Mouse (Mus musculus): ENCODE results near the gene Nxpe2. TPM values are rescaled to one million over a fixed set of nuclear protein-coding genes. Genes with fewer than 3 reads are reported as not detected.

Nxpe2 gene
- 0.43 and 0.60 TPM in 2 replicates for polyA plus RNA-seq (2014; fragmentation: Nextera tagmentation; extraction: Ambion mirVana)

GRCm38 (mm10) chr9:48353148-48353698 lies at the start of gene Nxpe2:
TSS of gene Nxpe2 (minus strand) at chr9:48353454.
- H3K9me3 ChIP-seq (ENCODE audit: control insufficient read depth, low read length), result no peaks in the 10 kb centered on the region
- 67% methylated on average over 2 of the region's 2 CpGs for WGBS
- no peaks in the 10 kb centered on the region for H3K27me3 ChIP-seq (replicated peaks; ENCODE audit: control insufficient read depth, insufficient read depth, low read length)
- no peak for ATAC-seq (replicated peaks; ENCODE audit: low FRiP score, low TSS enrichment, low read depth)
- 0 out of 2 replicates have a peak within 1 kb of the TSS, but pooled peaks have one; percentile 22 for H3K27ac ChIP-seq (ENCODE audit: low read depth)
- no peak within 1 kb of the TSS for H3K4me2 ChIP-seq (ENCODE audit: low read length)
- H3K4me1 ChIP-seq (replicated peaks; ENCODE audit: control insufficient read depth, insufficient read depth, low read length), result no peaks in the 10 kb centered on the region
- no peak for DNase-seq (ENCODE audit: low spot score)
- no peaks in the 10 kb centered on the region for H3K36me3 ChIP-seq (ENCODE audit: control insufficient read depth, insufficient read depth, low read length)
- H3K9ac ChIP-seq (ENCODE audit: low read length), result no peak within 1 kb of the TSS
- no peak within 1 kb of the TSS for H3K4me3 ChIP-seq (ENCODE audit: low read depth, low read length)

GRCm38 (mm10) chr9:48389983-48390382 lies 36.7 kb upstream of the Nxpe2 start:
- no peaks in the 10 kb centered on the region for H3K9me3 ChIP-seq (ENCODE audit: control insufficient read depth, low read length)
- ATAC-seq (replicated peaks; ENCODE audit: low FRiP score, low TSS enrichment, low read depth) (no peak), DNase-seq (ENCODE audit: low spot score) (no peak)
- no peak overlapping the region for H3K9ac ChIP-seq (ENCODE audit: low read length)
- WGBS, result 68% methylated on average over 3 of the region's 3 CpGs
- H3K4me3 ChIP-seq (ENCODE audit: low read depth, low read length), result no peak overlapping the region
- H3K4me2 ChIP-seq (ENCODE audit: low read length), result no peak overlapping the region
- H3K27me3 ChIP-seq (replicated peaks; ENCODE audit: control insufficient read depth, insufficient read depth, low read length), result no peaks in the 10 kb centered on the region
- H3K4me1 ChIP-seq (replicated peaks; ENCODE audit: control insufficient read depth, insufficient read depth, low read length), result no peaks in the 10 kb centered on the region
- no peak overlapping the region for H3K27ac ChIP-seq (ENCODE audit: low read depth)
- H3K36me3 ChIP-seq (ENCODE audit: control insufficient read depth, insufficient read depth, low read length), result no peaks in the 10 kb centered on the region

GRCm38 (mm10) chr9:48388451-48388850 lies 35.2 kb upstream of the Nxpe2 start:
- Histone ChIP-seq H3K9me3 (ENCODE audit: control insufficient read depth, low read length) (no peaks in the 10 kb centered on the region), H3K9ac (ENCODE audit: low read length) (no peak overlapping the region), H3K36me3 (ENCODE audit: control insufficient read depth, insufficient read depth, low read length) (no peaks in the 10 kb centered on the region), H3K4me3 (ENCODE audit: low read depth, low read length) (no peak overlapping the region), H3K4me1 (replicated peaks; ENCODE audit: control insufficient read depth, insufficient read depth, low read length) (no peaks in the 10 kb centered on the region), H3K27me3 (replicated peaks; ENCODE audit: control insufficient read depth, insufficient read depth, low read length) (no peaks in the 10 kb centered on the region), H3K27ac (ENCODE audit: low read depth) (no peak overlapping the region), H3K4me2 (ENCODE audit: low read length) (no peak overlapping the region)
- ATAC-seq (replicated peaks; ENCODE audit: low FRiP score, low TSS enrichment, low read depth) (no peak), DNase-seq (ENCODE audit: low spot score) (no peak)
- WGBS, result 52% methylated on average over 4 of the region's 4 CpGs

GRCm38 (mm10) chr9:48374357-48374756 lies 21.1 kb upstream of the Nxpe2 start:
- H3K36me3 ChIP-seq (ENCODE audit: control insufficient read depth, insufficient read depth, low read length), result no peaks in the 10 kb centered on the region
- no peak overlapping the region for H3K9ac ChIP-seq (ENCODE audit: low read length)
- ATAC-seq (replicated peaks; ENCODE audit: low FRiP score, low TSS enrichment, low read depth), result no peak
- no peaks in the 10 kb centered on the region for H3K9me3 ChIP-seq (ENCODE audit: control insufficient read depth, low read length)
- H3K4me3 ChIP-seq (ENCODE audit: low read depth, low read length), result no peak overlapping the region
- DNase-seq (ENCODE audit: low spot score), result no peak
- WGBS, result 60% methylated on average over 2 of the region's 2 CpGs
- no peak overlapping the region for H3K4me2 ChIP-seq (ENCODE audit: low read length)
- H3K27ac ChIP-seq (ENCODE audit: low read depth), result no peak overlapping the region
- no peaks in the 10 kb centered on the region for H3K27me3 ChIP-seq (replicated peaks; ENCODE audit: control insufficient read depth, insufficient read depth, low read length)
- no peaks in the 10 kb centered on the region for H3K4me1 ChIP-seq (replicated peaks; ENCODE audit: control insufficient read depth, insufficient read depth, low read length)

GRCm38 (mm10) chr9:48373232-48373878 lies 20.1 kb upstream of the Nxpe2 start:
- H3K4me3 ChIP-seq (ENCODE audit: low read depth, low read length), result no peak overlapping the region
- DNase-seq (ENCODE audit: low spot score), result no peak
- H3K4me1 ChIP-seq (replicated peaks; ENCODE audit: control insufficient read depth, insufficient read depth, low read length), result no peaks in the 10 kb centered on the region
- no peaks in the 10 kb centered on the region for H3K9me3 ChIP-seq (ENCODE audit: control insufficient read depth, low read length)
- no peak overlapping the region for H3K4me2 ChIP-seq (ENCODE audit: low read length)
- no peak overlapping the region for H3K27ac ChIP-seq (ENCODE audit: low read depth)
- no peaks in the 10 kb centered on the region for H3K36me3 ChIP-seq (ENCODE audit: control insufficient read depth, insufficient read depth, low read length)
- no peak overlapping the region for H3K9ac ChIP-seq (ENCODE audit: low read length)
- 71% methylated on average over 4 of the region's 4 CpGs for WGBS
- ATAC-seq (replicated peaks; ENCODE audit: low FRiP score, low TSS enrichment, low read depth), result no peak
- H3K27me3 ChIP-seq (replicated peaks; ENCODE audit: control insufficient read depth, insufficient read depth, low read length), result no peaks in the 10 kb centered on the region

- ATAC-seq (replicated peaks; ENCODE audit: low FRiP score, low TSS enrichment, low read depth) (no peak), DNase-seq (ENCODE audit: low spot score) (no peak)
- no peaks in the 10 kb centered on the region for H3K4me1 ChIP-seq (replicated peaks; ENCODE audit: control insufficient read depth, insufficient read depth, low read length)
- H3K4me3 ChIP-seq (ENCODE audit: low read depth, low read length), result no peak overlapping the region
- no peak overlapping the region for H3K4me2 ChIP-seq (ENCODE audit: low read length)
- H3K27ac ChIP-seq (ENCODE audit: low read depth), result no peak overlapping the region
- WGBS, result 84% methylated on average over 6 of the region's 6 CpGs
- H3K36me3 ChIP-seq (ENCODE audit: control insufficient read depth, insufficient read depth, low read length), result no peaks in the 10 kb centered on the region
- no peak overlapping the region for H3K9ac ChIP-seq (ENCODE audit: low read length)
- H3K27me3 ChIP-seq (replicated peaks; ENCODE audit: control insufficient read depth, insufficient read depth, low read length), result no peaks in the 10 kb centered on the region
- H3K9me3 ChIP-seq (ENCODE audit: control insufficient read depth, low read length), result no peaks in the 10 kb centered on the region
Observed at GRCm38 (mm10) chr9:48362743-48363142, 9.5 kb upstream of the Nxpe2 start.

GRCm38 (mm10) chr9:48361815-48362631 lies 8.8 kb upstream of the Nxpe2 start:
- no peaks in the 10 kb centered on the region for H3K4me1 ChIP-seq (replicated peaks; ENCODE audit: control insufficient read depth, insufficient read depth, low read length)
- 77% methylated on average over 14 of the region's 14 CpGs for WGBS
- DNase-seq (ENCODE audit: low spot score) (no peak), ATAC-seq (replicated peaks; ENCODE audit: low FRiP score, low TSS enrichment, low read depth) (no peak)
- no peaks in the 10 kb centered on the region for H3K27me3 ChIP-seq (replicated peaks; ENCODE audit: control insufficient read depth, insufficient read depth, low read length)
- H3K4me2 ChIP-seq (ENCODE audit: low read length), result no peak overlapping the region
- no peak overlapping the region for H3K4me3 ChIP-seq (ENCODE audit: low read depth, low read length)
- H3K27ac ChIP-seq (ENCODE audit: low read depth), result no peak overlapping the region
- no peaks in the 10 kb centered on the region for H3K9me3 ChIP-seq (ENCODE audit: control insufficient read depth, low read length)
- H3K36me3 ChIP-seq (ENCODE audit: control insufficient read depth, insufficient read depth, low read length), result no peaks in the 10 kb centered on the region
- no peak overlapping the region for H3K9ac ChIP-seq (ENCODE audit: low read length)

- no peak overlapping the region for H3K9ac ChIP-seq (ENCODE audit: low read length)
- DNase-seq (ENCODE audit: low spot score), result no peak
- 72% methylated on average over 4 of the region's 4 CpGs for WGBS
Observed at GRCm38 (mm10) chr9:48360826-48361225, 7.6 kb upstream of the Nxpe2 start.

More at GRCm38 (mm10) chr9:48360826-48361225, 7.6 kb upstream of the Nxpe2 start:
- Histone ChIP-seq H3K36me3 (ENCODE audit: control insufficient read depth, insufficient read depth, low read length) (no peaks in the 10 kb centered on the region), H3K27ac (ENCODE audit: low read depth) (no peak overlapping the region), H3K4me2 (ENCODE audit: low read length) (no peak overlapping the region), H3K9me3 (ENCODE audit: control insufficient read depth, low read length) (no peaks in the 10 kb centered on the region), H3K4me1 (replicated peaks; ENCODE audit: control insufficient read depth, insufficient read depth, low read length) (no peaks in the 10 kb centered on the region), H3K27me3 (replicated peaks; ENCODE audit: control insufficient read depth, insufficient read depth, low read length) (no peaks in the 10 kb centered on the region), H3K4me3 (ENCODE audit: low read depth, low read length) (no peak overlapping the region)
- no peak for ATAC-seq (replicated peaks; ENCODE audit: low FRiP score, low TSS enrichment, low read depth)

All from intestine, embryonic 14.5 days (tissue).